Mouse (Mus musculus) ES-Bruce4 (cell line): ENCODE measurements around the gene Setd1b. TPM values are rescaled to one million over a fixed set of nuclear protein-coding genes. Genes with fewer than 3 reads are reported as not detected.

Experiments used
- H3K27ac ChIP-seq: 2 replicates; pipeline ENCODE4 v1.5.1; 2012; ENCODE audit warnings: low read length, inconsistent platforms; ENCODE audit not compliant: insufficient read depth
- H3K27me3 ChIP-seq: 2 replicates; pipeline ENCODE4 v1.6.1; 2012; ENCODE audit warnings: mild to moderate bottlenecking, low read length, inconsistent platforms; ENCODE audit not compliant: control insufficient read depth, poor library complexity, insufficient read depth, severe bottlenecking
- H3K36me3 ChIP-seq: 2 replicates; pipeline ENCODE4 v1.6.1; 2012; ENCODE audit warnings: inconsistent platforms, mild to moderate bottlenecking, low read length, moderate library complexity; ENCODE audit not compliant: control insufficient read depth, poor library complexity, insufficient read depth, severe bottlenecking
- H3K4me1 ChIP-seq: one replicate; pipeline ENCODE4 v1.8.1; 2011; ENCODE audit warnings: low read length; ENCODE audit not compliant: control insufficient read depth, insufficient read depth
- H3K4me3 ChIP-seq: 2 replicates; pipeline ENCODE4 v1.5.1; 2011; ENCODE audit warnings: low read depth, mild to moderate bottlenecking, low read length
- H3K9ac ChIP-seq: 2 replicates; pipeline ENCODE4 v1.6.1; 2012; ENCODE audit warnings: low read depth, mild to moderate bottlenecking, inconsistent platforms; ENCODE audit not compliant: poor library complexity, severe bottlenecking
- H3K9me3 ChIP-seq: replicated peaks from 2 replicates; pipeline ENCODE4 v1.6.1; 2012; ENCODE audit warnings: mild to moderate bottlenecking, low read length, inconsistent platforms; ENCODE audit not compliant: control insufficient read depth, poor library complexity, insufficient read depth, severe bottlenecking
- CTCF ChIP-seq: IDR thresholded peaks from one replicate; pipeline ENCODE4 v1.8.1; 2011; ENCODE audit warnings: low read depth, low read length
- EP300 ChIP-seq: IDR thresholded peaks from 2 replicates; pipeline ENCODE4 v1.6.1; 2011; ENCODE audit warnings: low read depth, low read length; ENCODE audit not compliant: insufficient read depth
- POLR2A ChIP-seq: IDR thresholded peaks from one replicate; pipeline ENCODE4 v1.8.1; 2011; ENCODE audit warnings: low read length; ENCODE audit not compliant: insufficient read depth
- polyA plus RNA-seq: library from polyadenylated mRNA; stranded (reverse); fragments of >200 nt; gene quantifications from 2 replicates; pipeline ENCODE4 v1.2.4, GENCODE M21; 2011; ENCODE audit warnings: low read depth; ENCODE audit not compliant: missing spikeins, insufficient read depth, insufficient read length

Setd1b gene
- polyA plus RNA-seq, 1 experiment, result 8.6 TPM

DNA sequence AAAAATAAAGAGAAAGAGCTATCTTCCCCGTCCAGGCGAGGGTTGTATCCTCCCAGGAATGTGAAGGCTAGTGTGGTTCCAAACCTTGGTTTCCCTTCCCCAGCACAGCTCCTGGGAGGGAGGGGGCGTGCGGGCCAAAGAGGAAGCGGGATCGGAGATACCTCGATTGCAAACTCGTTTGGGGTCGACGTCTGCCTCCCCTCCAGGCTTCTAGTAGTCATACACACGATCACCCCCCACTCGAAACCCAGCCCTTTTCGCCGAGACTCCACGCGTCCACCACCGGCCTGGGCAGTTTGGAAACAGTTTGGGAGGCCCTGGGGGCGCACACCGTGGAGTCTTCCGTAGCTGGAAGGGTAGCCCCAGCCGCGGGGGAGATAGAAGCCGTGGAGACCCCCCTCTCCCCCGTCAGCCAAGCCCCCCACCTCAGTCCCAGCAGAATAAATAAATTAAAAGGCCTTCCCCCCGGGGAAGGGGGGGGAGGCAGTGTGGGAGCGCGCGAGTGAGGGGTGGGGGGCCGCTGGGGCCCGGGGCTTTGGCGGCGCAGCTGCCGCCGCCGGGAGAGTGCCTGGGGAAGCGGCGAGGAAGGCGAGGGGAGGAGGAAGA, 335 bp upstream of the Setd1b start:
- peak overlapping the region; percentile 73 for H3K27ac ChIP-seq
- peak overlapping the region; percentile 98 for H3K9ac ChIP-seq
- TF ChIP-seq POLR2A, result peak; percentile 7
- TF ChIP-seq CTCF, result no peak
- no peak for TF ChIP-seq EP300
- no peaks in the 10 kb centered on the region for H3K27me3 ChIP-seq
- no peaks in the 10 kb centered on the region for H3K36me3 ChIP-seq
- H3K9me3 ChIP-seq, result no peaks in the 10 kb centered on the region
- H3K4me1 ChIP-seq, result peaks cover 6% of the 10 kb centered on the region
- peak overlapping the region; percentile 92 for H3K4me3 ChIP-seq

DNA sequence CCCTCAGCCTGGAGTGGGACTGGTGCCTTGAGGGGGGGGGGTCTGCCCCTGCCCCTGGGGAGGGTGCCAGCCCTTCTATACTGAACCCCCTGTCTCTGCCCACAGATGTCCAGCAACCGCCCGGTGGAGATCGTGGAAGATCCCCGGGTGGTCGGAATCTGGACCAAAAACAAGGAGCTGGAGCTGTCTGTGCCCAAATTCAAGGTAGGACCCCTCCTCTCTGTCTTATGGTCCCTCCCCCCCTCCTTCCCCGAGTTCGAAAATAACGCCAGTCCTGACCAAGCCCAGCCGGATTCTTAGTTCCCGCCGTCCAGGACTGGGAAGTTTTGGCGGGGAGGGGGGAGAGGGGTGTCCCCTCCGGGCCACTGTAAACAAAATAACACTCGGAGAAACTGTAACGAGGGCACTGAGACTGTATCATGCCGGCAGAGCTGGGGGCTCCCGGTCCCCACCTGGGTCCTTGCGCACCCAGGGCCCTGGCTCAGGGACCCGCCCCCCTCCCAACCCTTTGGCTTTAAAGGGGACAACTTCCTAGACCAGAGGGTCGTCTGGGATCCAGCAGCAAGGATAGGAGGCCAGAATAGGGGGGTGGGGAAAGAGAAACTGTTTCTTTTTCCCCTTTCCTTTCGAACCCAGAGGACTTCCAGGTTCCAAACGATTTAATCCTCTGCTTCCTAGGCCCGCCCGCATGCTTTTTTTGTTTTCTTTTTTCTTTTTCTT, 1.4 kb downstream of the Setd1b start:
- H3K9ac ChIP-seq, result peak overlapping the region; percentile 98
- H3K4me3 ChIP-seq, result peak overlapping the region; percentile 92
- H3K27me3 ChIP-seq, result no peaks in the 10 kb centered on the region
- H3K4me1 ChIP-seq, result peaks cover 10% of the 10 kb centered on the region
- H3K27ac ChIP-seq, result no peak overlapping the region
- TF ChIP-seq POLR2A, result no peak
- TF ChIP-seq CTCF, result no peak
- no peak for TF ChIP-seq EP300
- no peaks in the 10 kb centered on the region for H3K9me3 ChIP-seq
- H3K36me3 ChIP-seq, result no peaks in the 10 kb centered on the region

DNA sequence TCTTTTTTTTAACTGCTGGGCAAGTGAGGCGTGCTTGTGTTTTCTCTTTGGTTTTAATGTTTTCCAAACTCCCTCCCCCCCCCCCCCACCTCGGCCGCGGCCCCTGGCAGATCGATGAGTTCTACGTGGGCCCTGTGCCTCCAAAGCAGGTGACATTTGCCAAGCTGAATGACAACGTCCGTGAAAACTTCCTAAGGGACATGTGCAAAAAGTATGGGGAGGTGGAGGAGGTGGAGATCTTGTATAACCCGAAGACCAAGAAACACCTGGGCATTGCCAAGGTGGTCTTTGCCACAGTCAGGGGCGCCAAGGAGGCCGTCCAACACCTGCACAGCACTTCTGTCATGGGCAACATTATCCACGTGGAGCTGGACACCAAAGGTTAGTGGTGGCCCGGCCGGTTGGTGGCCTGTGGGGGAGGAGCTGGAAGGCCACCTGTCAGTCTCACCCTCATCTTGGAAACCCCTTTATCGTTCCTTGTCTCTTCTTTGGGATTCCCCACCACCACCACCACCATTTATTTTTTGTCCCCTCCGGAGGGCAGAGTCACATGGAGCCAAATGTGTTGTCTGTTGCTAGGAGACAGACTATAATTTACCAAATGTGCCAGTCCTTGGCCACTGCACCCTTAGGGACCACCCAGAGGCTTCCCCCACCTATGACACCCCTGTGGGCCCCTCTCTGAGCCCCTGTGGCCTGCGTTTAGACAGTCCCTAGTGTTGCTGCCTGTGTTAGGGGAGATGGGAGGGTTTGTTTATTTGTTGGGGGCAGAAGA, 2.2 kb downstream of the Setd1b start:
- Histone ChIP-seq H3K27me3 (no peaks in the 10 kb centered on the region), H3K4me1 (peaks cover 10% of the 10 kb centered on the region)

DNA sequence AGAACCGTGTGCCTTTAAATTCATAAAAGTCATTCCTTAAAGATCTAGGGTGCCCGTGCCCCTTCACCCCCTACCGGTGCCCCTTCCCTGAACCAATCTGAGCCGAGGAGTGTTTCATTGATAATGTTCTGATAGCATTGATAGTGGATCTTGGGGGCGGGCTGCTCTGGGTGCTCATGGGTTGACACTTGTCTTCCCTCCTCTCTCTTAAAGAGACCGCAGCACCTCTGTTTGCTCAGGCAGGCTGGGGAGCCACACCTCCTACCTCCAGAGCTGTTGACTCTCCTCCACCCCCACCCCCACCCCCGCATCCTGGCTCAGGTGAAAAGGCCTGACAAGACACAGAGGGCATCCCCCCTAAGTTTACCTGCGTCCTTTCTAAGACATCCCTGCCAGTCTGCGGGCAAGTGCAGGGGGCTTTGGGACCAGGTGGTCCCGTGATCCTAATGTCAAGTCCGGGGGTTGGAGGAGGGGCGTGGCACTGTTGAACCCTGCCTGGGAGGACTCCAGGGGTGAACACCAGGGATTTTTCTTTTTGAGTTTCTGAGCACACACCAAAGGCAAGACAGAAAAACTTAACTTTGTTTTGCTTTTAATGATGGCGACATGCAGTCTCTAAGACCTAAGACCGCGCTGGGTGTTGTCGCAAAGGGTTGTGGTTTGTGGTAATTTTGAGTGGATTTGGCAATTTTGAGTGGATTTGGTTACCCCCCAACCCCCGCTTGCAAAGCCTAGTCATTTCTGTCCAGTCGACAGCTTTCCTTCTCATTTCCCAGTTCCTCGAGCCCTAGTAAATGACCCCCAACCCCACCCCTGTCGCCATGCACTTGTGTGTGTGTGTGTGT, 3.0 kb downstream of the Setd1b start:
- Histone ChIP-seq H3K36me3 (no peaks in the 10 kb centered on the region), H3K4me3 (no peak overlapping the region), H3K9me3 (no peaks in the 10 kb centered on the region), H3K27me3 (no peaks in the 10 kb centered on the region), H3K27ac (no peak overlapping the region), H3K4me1 (peaks cover 12% of the 10 kb centered on the region), H3K9ac (no peak overlapping the region)
- TF ChIP-seq EP300 (no peak), CTCF (no peak), POLR2A (no peak)

More for the DNA sequence above, 2.2 kb downstream of the Setd1b start:
- Histone ChIP-seq H3K9me3 (no peaks in the 10 kb centered on the region), H3K27ac (no peak overlapping the region), H3K9ac (peak overlapping the region; percentile 98; the same call in 1 of the 2 replicates), H3K4me3 (no peak overlapping the region), H3K36me3 (no peaks in the 10 kb centered on the region)
- no peak for TF ChIP-seq CTCF
- no peak for TF ChIP-seq POLR2A
- TF ChIP-seq EP300, result no peak

DNA sequence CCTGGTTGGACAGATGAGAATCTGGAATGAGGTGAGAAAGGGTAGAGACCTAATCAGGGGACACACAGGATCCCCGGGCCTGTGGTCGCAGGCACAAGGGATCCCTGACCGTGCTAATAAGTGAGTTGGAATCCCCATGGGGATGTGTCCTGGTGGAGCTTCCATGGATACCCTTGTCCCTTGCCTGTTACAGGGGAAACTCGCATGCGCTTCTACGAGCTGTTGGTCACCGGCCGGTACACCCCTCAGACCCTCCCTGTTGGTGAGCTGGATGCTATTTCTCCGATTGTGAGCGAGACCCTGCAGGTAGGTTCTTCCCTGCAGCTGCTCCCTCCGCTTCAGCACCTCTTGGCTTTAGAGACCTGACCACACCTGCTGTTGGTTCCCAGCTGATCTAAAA, 4.4 kb downstream of the Setd1b start:
- no peak overlapping the region for H3K27ac ChIP-seq
- H3K9ac ChIP-seq, result no peak overlapping the region
- no peak for TF ChIP-seq EP300
- TF ChIP-seq CTCF, result no peak
- TF ChIP-seq POLR2A, result no peak
- peaks cover 12% of the 10 kb centered on the region for H3K4me1 ChIP-seq
- no peaks in the 10 kb centered on the region for H3K27me3 ChIP-seq
- no peak overlapping the region for H3K4me3 ChIP-seq
- no peaks in the 10 kb centered on the region for H3K36me3 ChIP-seq
- H3K9me3 ChIP-seq, result no peaks in the 10 kb centered on the region
